Mouse (Mus musculus) heart, adult 8-10 months (tissue): ENCODE results near the gene Hsd17b14. TPM values are rescaled to one million over a fixed set of nuclear protein-coding genes. Genes with fewer than 3 reads are reported as not detected.

Source experiments
- DNase-seq: peaks from one replicate; pipeline ENCODE4 v3.0.0; 2022; ENCODE audit warnings: low spot score
- total RNA-seq, 4 experiments: library from RNA; stranded (reverse); gene quantifications; 2 replicates each; pipeline ENCODE4 v1.2.4; 2022

Hsd17b14 gene
- total RNA-seq, 4 experiments from 2014 or later = 0.40 to 2.0 (median 1.1) TPM

DNA sequence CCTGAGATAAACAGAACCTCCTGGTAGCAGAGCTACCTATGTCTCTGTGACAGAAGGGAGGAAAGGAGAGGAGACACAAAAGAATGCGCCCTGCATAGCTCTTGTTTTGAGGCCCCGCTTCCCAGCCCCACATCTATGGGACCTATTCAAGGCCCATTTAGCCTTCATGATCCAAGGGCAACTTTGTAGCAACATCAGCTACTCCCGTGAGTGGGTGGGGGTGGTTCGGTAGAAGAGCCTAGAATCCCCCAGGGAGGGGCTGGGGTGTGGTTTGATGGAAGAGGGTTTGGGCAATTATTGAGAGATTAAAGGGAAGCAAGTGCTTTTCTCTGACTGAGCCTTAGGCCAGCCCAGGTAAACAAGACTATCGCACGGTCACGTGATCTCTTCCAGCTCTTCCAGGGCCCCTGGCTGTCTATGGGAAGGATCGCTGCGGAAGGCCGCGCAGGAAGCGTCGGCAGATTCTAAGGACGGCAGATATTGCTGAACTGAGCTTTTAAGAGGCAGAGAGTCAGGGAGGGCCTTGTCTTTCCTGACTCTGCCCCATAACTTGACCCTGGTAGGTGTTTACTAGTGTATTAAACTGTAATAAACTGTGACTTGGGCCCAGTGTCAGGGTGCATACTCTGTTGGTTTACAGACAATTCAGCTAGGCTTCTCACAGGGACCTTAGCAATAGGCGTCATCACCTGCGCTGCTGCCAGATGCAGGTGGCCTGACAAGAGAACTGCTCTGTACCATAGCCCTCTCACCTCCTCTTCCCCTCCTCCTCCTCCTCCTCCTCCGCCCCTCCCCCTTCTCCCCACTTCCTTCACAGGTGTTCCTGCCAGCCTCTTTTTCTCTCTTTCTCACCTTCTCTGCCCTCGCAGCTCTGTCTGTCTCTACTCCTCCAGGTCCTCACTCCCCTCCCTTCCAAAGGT lies 44.5 kb downstream of the Hsd17b14 start:
- DNase-seq = no peak

- no peak for DNase-seq
Observed at GRCm38 (mm10) chr7:45605704-45606289, 51.1 kb downstream of the Hsd17b14 start.

DNA sequence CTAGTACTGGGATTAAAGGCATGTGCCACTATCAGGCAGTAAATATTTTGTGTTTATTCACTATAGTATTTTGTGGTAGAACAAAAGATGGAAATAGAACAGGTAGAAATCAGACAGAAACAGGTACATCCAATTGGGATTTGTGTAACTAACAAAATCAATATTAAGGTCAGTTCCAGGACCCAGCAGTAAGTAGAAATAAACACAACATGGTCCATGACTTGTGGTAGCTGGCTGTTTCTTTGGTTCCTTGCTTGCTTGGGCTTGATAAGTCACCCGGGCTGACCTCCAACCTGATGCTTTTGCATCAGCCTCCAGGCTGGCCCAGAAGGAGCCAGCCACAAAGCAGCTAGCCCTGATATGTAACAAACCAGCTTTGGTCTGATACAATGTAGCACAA lies 54.8 kb downstream of the Hsd17b14 start:
- no peak for DNase-seq

DNA sequence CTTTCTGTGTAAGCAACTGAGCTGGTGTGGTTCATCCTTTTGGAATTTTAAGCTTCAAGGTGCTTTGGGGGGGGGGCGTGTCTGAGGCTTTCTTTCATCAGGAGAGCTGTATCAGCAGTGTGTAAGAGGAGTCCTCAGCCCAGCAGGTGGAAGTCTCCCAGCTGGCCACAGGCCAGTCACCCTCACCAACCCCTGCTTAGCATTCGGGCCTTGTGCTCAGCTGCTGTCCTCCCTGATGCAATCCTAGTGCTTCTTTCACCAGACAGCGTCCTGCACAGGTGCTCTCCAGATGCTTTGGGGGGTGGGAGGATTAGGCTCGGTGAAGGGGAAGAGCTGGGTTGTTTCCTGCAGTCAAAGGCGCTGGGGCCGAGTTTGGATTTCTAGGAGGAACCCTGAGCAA lies 61.6 kb downstream of the Hsd17b14 start:
- no peak for DNase-seq

- DNase-seq = no peak
Observed at GRCm38 (mm10) chr7:45617042-45617695, 62.5 kb downstream of the Hsd17b14 start, which contains the start of gene Fut1. TSS of gene Fut1 (plus strand) at chr7:45617289.

Other genes with a start within 250 kb of the Hsd17b14 start
- 10 to 100 TPM; 23.8 to 36.3 (median 25.4) TPM for gene Trpm4, start 221.1 kb upstream of the Hsd17b14 start, total RNA-seq
- 1,000 to 10,000 TPM; 1,032 to 1,216 (median 1,081) TPM for gene Hrc, start 219.6 kb upstream of the Hsd17b14 start, total RNA-seq
- under 1 TPM; 0.11 to 0.33 (median 0.20) TPM for gene Ppfia3, start 187.9 kb upstream of the Hsd17b14 start, total RNA-seq
- 1 to 10 TPM; 1.0 to 1.5 (median 1.3) TPM for gene Lin7b, start 184.3 kb upstream of the Hsd17b14 start, total RNA-seq
- gene Snrnp70, start 159.2 kb upstream of the Hsd17b14 start, total RNA-seq = 100 to 1,000 TPM in 1 of 4 experiments, 10 to 100 TPM in 3; 68.3 to 107 (median 86.7) TPM
- 1 to 10 TPM; 5.5 to 8.0 (median 6.9) TPM for gene Kcna7, start 149.2 kb upstream of the Hsd17b14 start, total RNA-seq
- gene Ntf5, start 141.2 kb upstream of the Hsd17b14 start, total RNA-seq = under 1 TPM; 0.30 to 0.50 (median 0.36) TPM
- gene Lhb, start 134.1 kb upstream of the Hsd17b14 start, total RNA-seq = not detected
- 100 to 1,000 TPM; 106 to 122 (median 112) TPM for gene Gys1, start 120.0 kb upstream of the Hsd17b14 start, total RNA-seq
- 10 to 100 TPM; 23.1 to 31.5 (median 26.8) TPM for gene Ruvbl2, start 116.8 kb upstream of the Hsd17b14 start, total RNA-seq
- 100 to 1,000 TPM; 164 to 329 (median 254) TPM for gene Ftl1, start 95.0 kb upstream of the Hsd17b14 start, total RNA-seq
- gene Bax, start 88.0 kb upstream of the Hsd17b14 start, total RNA-seq = 10 to 100 TPM; 24.3 to 26.9 (median 26.2) TPM
- gene Tulp2, start 73.0 kb upstream of the Hsd17b14 start, total RNA-seq = not detected
- gene Gm45808, start 68.1 kb upstream of the Hsd17b14 start, total RNA-seq = 1 to 10 TPM; 3.8 to 8.5 (median 7.6) TPM
- 10 to 100 TPM; 10.2 to 12.8 (median 11.5) TPM for gene Dhdh, start 66.1 kb upstream of the Hsd17b14 start, total RNA-seq
- gene Nucb1, start 44.5 kb upstream of the Hsd17b14 start, total RNA-seq = 100 to 1,000 TPM; 130 to 149 (median 139) TPM
- gene Ppp1r15a, start 28.6 kb upstream of the Hsd17b14 start, total RNA-seq = 10 to 100 TPM; 21.9 to 31.6 (median 28.0) TPM
- gene Plekha4, start 28.6 kb upstream of the Hsd17b14 start, total RNA-seq = 1 to 10 TPM; 2.6 to 4.2 (median 3.0) TPM
- gene Bcat2, start 15.3 kb downstream of the Hsd17b14 start, total RNA-seq = 100 to 1,000 TPM; 295 to 316 (median 308) TPM
- not detected for gene Fgf21, start 60.6 kb downstream of the Hsd17b14 start, total RNA-seq
- not detected for gene Fut1, start 62.4 kb downstream of the Hsd17b14 start, total RNA-seq
- under 1 TPM; 0.20 to 0.53 (median 0.35) TPM for gene Izumo1, start 66.9 kb downstream of the Hsd17b14 start, total RNA-seq
- 10 to 100 TPM; 17.8 to 27.2 (median 26.2) TPM for gene Rasip1, start 72.6 kb downstream of the Hsd17b14 start, total RNA-seq
- gene Mamstr, start 85.1 kb downstream of the Hsd17b14 start, total RNA-seq = 1 to 10 TPM; 2.0 to 5.9 (median 5.1) TPM
- gene Fut2, start 111.5 kb downstream of the Hsd17b14 start, total RNA-seq = 1 to 10 TPM in 1 of 4 experiments, under 1 TPM in 3; 0.19 to 1.5 (median 0.58) TPM
- under 1 TPM in 2 of 4 experiments, not detected in 2; 0.22 to 0.25 TPM for gene Ntn5, start 129.1 kb downstream of the Hsd17b14 start, total RNA-seq
- gene Sec1, start 139.5 kb downstream of the Hsd17b14 start, total RNA-seq = under 1 TPM in 3 of 4 experiments, not detected in 1; 0.16 to 0.25 (median 0.23) TPM
- 1 to 10 TPM; 5.5 to 8.7 (median 8.1) TPM for gene Car11, start 144.9 kb downstream of the Hsd17b14 start, total RNA-seq
- 100 to 1,000 TPM in 3 of 4 experiments, 10 to 100 TPM in 1; 72.2 to 183 (median 152) TPM for gene Dbp, start 150.2 kb downstream of the Hsd17b14 start, total RNA-seq
- gene Rpl18, start 160.6 kb downstream of the Hsd17b14 start, total RNA-seq = 100 to 1,000 TPM; 552 to 697 (median 598) TPM
- gene Sphk2, start 163.1 kb downstream of the Hsd17b14 start, total RNA-seq = 10 to 100 TPM; 15.3 to 19.3 (median 18.4) TPM
- under 1 TPM; 0.19 to 0.55 (median 0.44) TPM for gene Fam83e, start 166.3 kb downstream of the Hsd17b14 start, total RNA-seq
- gene Spaca4, start 170.9 kb downstream of the Hsd17b14 start, total RNA-seq = not detected
- gene Lmtk3, start 228.8 kb downstream of the Hsd17b14 start, total RNA-seq = under 1 TPM in 1 of 4 experiments, not detected in 3; 0.22 TPM
- not detected for gene Sult2b1, start 229.8 kb downstream of the Hsd17b14 start, total RNA-seq